Mouse (Mus musculus) bone marrow macrophage, adult 2 months (primary cell): ENCODE data around the gene Tmem59. TPM values are rescaled to one million over a fixed set of nuclear protein-coding genes. Genes with fewer than 3 reads are reported as not detected.

Experiments used
- H3K27ac ChIP-seq: 2 replicates; pipeline ENCODE4 v1.5.1; 2012; ENCODE audit warnings: low read depth, low read length; ENCODE audit not compliant: insufficient read depth
- H3K4me1 ChIP-seq: 2 replicates; pipeline ENCODE4 v1.6.1; 2012; ENCODE audit warnings: low read length; ENCODE audit not compliant: control insufficient read depth, insufficient read depth
- H3K4me3 ChIP-seq: 2 replicates; pipeline ENCODE4 v1.5.1; 2012; ENCODE audit warnings: mild to moderate bottlenecking, low read length, moderate library complexity; ENCODE audit not compliant: insufficient read depth
- CTCF ChIP-seq: IDR thresholded peaks from 2 replicates; pipeline ENCODE4 v1.5.1; 2012; ENCODE audit warnings: low read depth, mild to moderate bottlenecking, low read length, moderate library complexity
- POLR2A ChIP-seq: IDR thresholded peaks from 2 replicates; pipeline ENCODE4 v1.6.1; 2012; ENCODE audit warnings: mild to moderate bottlenecking, low read depth, low read length, borderline replicate concordance
- polyA plus RNA-seq: library from polyadenylated mRNA; stranded (reverse); fragments of >200 nt; gene quantifications from 2 replicates; pipeline ENCODE4 v1.2.4, GENCODE M21; 2012; ENCODE audit not compliant: missing spikeins, insufficient read depth, insufficient read length

Tmem59 gene
- polyA plus RNA-seq, 1 experiment, result 296 TPM

DNA sequence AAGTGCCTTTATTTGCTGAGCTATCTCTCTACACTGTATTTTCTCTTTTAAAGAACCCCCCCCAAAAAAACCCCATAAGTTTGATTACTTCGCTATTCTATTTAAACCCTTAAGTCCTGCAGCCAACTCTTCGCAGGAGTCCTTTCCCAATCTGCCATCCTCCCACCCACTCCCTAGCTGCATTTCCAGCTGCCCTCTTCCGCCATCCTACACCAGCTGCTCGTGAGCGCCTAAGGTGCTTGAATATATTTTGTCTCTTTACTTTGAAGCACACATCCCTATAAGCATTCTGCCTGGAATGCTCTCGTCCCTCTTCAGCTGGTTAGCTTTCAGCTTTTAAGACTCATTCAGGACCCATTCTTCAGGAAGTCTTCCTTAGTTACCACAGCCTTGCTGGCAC, 27.2 kb upstream of the Tmem59 start:
- no peaks in the 10 kb centered on the region for H3K4me1 ChIP-seq
- no peak overlapping the region for H3K27ac ChIP-seq
- H3K4me3 ChIP-seq, result no peak overlapping the region
- TF ChIP-seq CTCF, result no peak
- no peak for TF ChIP-seq POLR2A

DNA sequence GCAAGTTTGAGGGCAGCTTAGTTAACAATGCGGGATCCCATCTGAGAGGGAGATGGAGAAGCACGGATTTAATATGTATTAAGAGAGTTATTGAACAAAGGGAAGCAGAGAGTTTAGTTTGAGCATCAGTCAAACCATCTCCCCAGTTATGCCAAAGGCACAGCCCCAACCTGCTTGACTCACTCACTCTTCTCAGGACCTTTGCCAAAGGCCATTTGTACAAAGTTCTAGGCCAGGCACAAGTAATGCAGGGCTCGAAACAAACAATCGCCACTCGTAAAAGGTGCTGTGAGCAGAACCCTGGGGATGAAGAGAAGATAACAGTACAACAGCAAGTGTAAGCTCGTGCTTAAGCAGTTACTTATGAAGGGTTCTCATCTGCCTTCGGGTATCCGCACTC, 25.6 kb upstream of the Tmem59 start:
- no peak for TF ChIP-seq CTCF
- TF ChIP-seq POLR2A, result no peak
- H3K4me3 ChIP-seq, result no peak overlapping the region
- no peak overlapping the region for H3K27ac ChIP-seq
- no peaks in the 10 kb centered on the region for H3K4me1 ChIP-seq

DNA sequence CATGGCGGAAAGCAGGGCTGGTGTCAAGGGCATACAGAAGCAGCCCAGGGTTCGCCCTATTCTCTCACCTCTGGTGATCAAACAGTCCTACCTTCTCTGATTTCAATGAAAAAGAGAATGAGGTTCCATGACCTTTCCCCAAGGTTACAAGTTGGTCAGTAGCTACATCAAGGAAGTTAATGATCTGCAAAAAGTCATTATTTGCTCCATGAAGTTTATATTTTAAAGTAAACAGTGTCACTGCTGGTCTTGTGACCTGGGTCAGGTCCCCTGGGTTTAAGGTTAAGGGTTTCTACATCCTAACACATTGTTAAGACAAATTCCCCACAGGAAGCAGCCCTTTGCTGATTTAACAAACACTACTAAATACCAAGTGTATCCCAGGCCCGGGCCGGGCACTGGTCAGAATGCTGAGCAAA, 21.2 kb upstream of the Tmem59 start:
- no peak overlapping the region for H3K4me3 ChIP-seq
- no peak for TF ChIP-seq POLR2A
- no peak for TF ChIP-seq CTCF
- H3K27ac ChIP-seq, result no peak overlapping the region
- no peaks in the 10 kb centered on the region for H3K4me1 ChIP-seq

DNA sequence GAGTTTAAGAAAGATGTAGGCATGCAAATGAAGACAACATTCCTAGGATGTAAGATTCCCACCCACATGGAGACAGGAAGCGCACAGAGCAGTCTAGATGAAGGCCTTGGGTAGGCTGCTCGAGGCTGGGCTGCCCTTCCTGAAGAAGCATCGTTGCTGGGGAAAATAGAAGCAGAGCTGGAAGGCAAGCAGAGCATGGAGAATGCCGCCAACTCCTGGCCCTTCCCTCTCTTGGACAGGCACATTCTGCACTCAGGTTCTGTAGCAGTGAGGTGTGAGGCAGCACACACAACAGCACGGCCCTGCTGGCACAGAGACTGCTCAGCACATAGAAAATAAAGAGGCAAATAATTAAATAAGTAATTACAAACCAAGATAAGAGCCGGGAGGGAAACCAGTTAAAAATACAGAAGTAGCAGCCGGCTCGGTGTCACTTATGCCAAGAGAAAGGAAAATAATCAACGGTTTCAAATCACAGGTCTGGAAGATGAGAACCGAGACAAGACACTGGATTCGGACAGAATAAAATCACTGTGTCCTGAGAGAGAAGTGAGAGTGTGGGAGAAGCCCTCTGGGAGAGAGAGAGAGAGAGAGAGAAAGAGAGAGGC, 18.9 kb upstream of the Tmem59 start:
- Histone ChIP-seq H3K4me1 (no peaks in the 10 kb centered on the region), H3K27ac (no peak overlapping the region), H3K4me3 (no peak overlapping the region)
- TF ChIP-seq CTCF, result no peak
- TF ChIP-seq POLR2A, result no peak

DNA sequence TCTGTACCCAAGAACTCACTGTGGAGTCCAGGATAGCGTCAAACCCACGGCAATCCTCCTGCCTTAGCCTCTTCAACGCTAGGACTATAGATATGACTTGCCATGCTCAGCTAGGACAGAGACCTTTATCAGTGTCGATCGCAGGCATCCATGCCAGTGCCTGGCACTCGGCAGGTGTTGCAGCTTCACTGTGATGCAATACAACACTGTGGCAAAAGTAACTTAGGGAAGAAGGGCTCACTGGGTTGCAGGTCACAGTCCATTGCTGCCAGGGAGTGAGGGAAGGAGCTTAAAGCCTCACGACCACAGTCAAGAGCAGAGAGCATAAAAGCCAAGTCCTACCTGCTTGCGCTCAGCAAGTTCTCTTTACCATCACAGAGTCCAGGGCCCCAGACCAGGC, 18.0 kb upstream of the Tmem59 start:
- no peak overlapping the region for H3K27ac ChIP-seq
- no peak overlapping the region for H3K4me3 ChIP-seq
- no peaks in the 10 kb centered on the region for H3K4me1 ChIP-seq
- TF ChIP-seq POLR2A (no peak), CTCF (no peak)

DNA sequence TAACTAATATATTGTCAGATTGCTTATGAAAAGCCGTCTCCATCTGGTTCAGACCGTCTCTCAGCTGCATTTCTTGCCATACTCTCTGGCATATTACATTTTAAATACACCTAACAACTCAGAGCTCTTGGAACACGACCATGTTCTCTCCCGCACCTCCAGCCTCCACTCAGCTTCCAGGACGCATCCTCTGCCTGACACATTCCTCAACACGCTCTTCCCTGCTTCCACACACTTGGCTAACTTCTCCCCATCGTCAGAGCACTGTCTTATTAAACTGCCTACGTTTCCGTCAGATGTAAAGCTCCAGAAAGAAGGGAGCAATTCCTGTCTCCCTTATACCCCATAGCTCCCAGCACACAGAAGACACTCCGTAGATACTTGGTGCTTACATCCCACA, 14.9 kb upstream of the Tmem59 start:
- TF ChIP-seq POLR2A (no peak), CTCF (no peak)
- Histone ChIP-seq H3K4me3 (no peak overlapping the region), H3K27ac (no peak overlapping the region), H3K4me1 (peaks cover 9% of the 10 kb centered on the region)

DNA sequence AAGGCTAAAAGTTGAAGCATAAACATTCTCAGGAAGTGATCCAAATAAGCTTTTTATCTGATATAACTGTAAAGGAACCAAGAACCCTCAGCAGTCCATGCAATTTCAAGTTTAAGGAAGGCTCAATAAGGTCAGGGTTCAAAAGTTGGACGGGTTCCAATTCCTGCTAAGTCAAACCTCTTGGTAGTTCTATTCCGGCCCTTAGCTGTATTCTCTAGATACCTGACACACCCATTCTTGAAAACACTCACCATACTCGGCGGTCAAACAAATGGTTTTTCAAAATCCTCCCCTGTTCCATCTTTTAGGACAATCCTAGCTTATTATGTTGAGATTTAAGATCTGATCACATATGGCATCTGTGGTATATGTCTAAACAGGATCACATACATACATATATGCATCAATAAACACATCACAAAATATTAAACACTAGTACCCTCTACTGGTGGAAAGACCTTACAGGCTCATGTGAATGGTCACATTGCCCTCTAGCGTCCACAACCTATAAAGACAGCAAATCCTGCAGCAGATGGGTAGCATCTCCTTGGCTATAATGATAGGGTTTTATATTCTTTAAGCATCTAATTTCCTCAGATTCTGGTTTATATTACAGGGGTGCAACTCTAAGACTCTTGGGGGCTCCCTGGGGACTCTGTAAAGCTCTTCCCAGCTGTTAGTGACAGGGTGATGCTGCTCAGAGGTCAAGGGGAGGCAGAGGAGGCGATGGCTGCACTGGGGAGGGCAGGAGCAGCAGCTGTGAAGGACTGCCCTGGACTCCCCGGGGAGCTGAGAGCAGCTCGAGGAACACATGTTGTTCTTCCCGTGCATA, 14.2 kb upstream of the Tmem59 start:
- H3K4me3 ChIP-seq, result no peak overlapping the region
- TF ChIP-seq POLR2A, result no peak
- TF ChIP-seq CTCF, result 0 out of 2 replicates have a peak, but pooled peaks have one; percentile 19
- peaks cover 9% of the 10 kb centered on the region for H3K4me1 ChIP-seq
- H3K27ac ChIP-seq, result no peak overlapping the region

DNA sequence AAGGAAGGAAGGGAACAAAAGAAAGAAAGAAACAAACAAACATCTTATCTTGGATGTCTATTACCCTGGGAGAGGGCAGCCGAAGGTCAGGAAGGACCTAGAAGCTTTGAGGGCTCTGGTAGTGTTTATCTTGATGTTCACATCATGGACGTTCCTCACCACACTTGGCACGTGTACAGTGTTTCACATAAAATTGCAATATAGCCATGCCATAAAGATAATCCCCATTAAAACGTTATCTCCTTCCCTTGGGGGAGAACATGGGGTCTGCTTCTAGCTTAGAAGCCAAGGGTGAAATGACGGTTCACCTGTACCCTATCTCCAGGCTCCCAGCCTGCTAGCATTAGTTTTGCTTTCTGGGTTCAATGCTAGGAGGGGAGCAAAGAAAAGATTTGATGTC, 11.5 kb upstream of the Tmem59 start:
- no peak for TF ChIP-seq POLR2A
- TF ChIP-seq CTCF, result no peak
- H3K4me3 ChIP-seq, result no peak overlapping the region
- H3K27ac ChIP-seq, result no peak overlapping the region

DNA sequence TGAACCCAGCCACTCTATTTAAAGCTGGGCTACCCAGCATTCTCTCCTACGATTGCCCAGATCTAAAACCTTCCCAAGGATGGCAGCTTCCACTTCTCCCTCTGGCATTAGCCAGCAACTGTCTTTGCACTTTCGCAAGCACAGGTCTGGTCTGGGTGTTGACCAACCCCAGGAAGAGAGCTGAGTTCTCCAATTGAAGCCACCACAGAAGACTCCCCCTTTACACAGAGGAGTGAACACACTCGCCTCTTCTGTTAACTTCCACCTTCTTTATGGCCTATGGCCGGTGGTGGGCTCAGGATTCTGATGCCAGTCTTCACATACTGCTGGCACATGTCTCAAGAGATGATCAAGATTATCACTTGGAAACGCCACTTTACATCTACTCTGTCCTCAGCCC, 10.4 kb upstream of the Tmem59 start:
- no peak overlapping the region for H3K4me3 ChIP-seq
- TF ChIP-seq POLR2A (no peak), CTCF (no peak)
- H3K27ac ChIP-seq, result no peak overlapping the region
- H3K4me1 ChIP-seq, result peaks cover 9% of the 10 kb centered on the region

More for the DNA sequence above, 11.5 kb upstream of the Tmem59 start:
- peaks cover 9% of the 10 kb centered on the region for H3K4me1 ChIP-seq

DNA sequence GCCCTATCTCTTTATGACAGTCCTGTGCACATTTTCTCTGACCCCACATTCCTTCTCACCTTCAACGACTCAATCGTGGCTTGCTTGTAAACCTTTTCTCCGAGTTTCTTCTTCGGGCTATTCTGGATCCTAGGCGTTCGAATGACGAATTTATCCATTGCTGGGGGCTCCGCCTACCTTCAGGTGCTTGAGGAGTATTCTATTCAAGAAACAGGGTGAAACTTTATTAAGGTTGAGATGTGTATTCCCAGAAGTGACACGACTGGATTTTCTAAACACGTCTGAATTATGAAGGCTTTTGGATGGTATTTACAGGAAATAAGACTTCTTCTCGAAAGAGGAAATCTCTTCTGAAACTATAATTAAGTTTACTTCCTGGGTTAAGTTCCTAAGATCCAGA, 693 bp upstream of the Tmem59 start:
- Histone ChIP-seq H3K4me1 (peaks cover 33% of the 10 kb centered on the region), H3K27ac (peak overlapping the region; percentile 88), H3K4me3 (peak overlapping the region; percentile 96)
- TF ChIP-seq POLR2A (no peak), CTCF (no peak)
